Mouse (Mus musculus) thymus, postnatal 14 days (tissue): Measurements from ENCODE around the gene Wnk4.

ENCODE experiments used
- DNase-seq: peaks from one replicate; pipeline ENCODE4 v3.0.0; 2021

Wnk4 gene

DNA sequence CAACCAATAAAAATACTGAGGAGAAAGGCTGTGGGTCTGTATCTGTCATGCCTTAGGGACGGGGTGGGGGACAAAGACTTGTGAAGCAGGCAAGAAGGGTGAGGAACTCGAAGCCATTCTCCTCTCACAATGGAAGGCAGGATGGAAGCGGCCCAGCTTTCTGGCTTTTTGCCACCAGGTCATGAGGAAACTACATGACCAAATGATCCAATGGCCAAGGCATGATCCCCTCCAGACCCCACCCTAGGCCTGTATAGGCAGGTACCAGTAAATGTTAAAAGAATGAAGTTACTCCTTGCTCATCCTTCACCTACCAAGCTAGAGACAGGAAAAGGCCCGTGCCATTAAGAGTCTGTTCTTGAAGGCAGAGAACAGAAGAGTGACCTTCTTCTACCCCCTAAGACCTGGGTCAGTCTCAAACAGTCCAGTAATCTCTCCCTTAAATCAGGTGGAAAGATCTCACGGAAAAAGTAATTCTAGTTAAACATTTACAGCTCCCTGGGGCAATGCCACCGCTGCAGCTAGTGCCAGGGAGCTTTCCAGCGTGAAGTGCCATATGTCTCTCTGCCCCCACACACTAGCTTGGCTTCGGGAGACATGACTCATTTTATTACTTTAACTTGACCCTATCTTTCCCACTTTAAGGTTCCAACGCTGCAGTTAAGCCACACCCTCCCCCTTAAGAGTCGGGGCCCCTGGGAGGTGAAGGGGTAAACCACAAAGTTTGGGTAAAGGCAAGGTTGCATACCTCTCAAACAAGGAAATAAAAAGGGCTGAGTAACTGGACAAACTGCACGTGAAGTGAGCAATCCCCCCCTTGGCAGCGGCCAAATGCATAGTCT is 17.2 kb downstream of the Wnk4 start:
- DNase-seq, result no peak

DNA sequence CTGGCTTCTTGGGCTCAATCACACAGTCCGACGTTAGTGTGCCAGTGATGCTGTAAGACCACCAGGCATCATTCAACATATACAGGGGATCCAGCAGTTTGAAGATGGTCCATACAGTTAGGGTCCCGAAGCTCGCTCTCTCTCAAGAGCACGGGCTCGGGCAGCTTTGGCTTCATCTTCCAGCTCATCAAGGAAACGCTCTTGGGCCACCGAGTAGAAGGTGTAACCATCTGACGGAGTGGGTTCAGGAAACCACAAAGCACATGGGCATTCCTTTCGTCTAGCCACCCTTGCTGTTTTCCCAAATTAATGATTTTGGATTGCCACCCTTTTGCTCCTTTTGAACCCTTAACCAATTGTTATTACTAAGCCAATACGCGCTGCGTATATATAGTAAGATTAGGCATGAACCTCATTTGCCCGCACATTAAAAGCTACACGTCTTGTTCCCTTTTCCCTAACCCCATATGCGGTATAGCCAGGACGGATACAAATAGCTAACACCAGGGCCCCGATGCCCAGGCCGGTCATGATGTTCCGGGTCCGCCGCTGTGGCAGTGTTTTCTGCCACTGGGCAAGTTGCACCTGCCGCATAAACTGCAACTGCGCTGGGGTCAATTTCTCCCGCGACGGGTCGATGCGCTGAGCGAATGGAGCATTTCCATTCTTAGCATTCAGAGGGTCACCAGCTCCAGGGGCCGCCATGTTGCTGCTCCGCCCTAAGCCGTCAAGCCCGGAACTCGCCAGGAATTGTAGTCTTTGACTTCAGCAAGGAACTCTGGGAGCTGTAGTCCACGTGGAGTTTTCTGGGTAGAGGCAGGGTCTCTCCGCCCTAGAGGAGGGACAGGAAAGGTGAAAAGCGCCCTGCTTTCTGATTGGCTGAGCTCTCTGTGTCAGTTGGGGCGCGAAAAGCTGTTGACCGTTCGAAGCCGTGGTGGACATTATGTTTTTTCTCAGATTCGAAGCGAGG is 18.1 kb downstream of the Wnk4 start, which contains the start of the genes Cntd1 and Coa3:
Cntd1 (plus strand) TSS at position 790 of the 970 bp plus-strand sequence.
Coa3 (minus strand) TSS at position 892 of the 970 bp plus-strand sequence.
- peak; percentile 90 for DNase-seq

DNA sequence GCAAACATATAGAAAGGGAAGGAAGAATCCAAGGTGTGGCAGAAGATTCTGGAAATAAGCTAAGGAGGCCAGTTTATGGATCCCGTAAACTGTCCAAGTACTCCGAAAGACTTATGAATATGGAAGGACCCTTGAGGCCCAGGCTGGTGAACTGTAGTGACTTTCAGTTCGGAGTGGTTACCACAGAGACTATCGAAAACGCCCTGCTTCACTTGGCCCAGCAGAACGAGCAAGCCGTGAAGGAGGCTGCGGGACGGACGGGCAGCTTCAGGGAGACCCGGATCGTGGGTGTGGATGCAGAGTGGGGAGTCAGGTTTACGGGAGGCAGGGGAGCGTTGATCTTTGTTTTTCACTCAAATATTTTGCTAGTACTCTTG is 18.8 kb downstream of the Wnk4 start:
- peak; percentile 26 for DNase-seq

DNA sequence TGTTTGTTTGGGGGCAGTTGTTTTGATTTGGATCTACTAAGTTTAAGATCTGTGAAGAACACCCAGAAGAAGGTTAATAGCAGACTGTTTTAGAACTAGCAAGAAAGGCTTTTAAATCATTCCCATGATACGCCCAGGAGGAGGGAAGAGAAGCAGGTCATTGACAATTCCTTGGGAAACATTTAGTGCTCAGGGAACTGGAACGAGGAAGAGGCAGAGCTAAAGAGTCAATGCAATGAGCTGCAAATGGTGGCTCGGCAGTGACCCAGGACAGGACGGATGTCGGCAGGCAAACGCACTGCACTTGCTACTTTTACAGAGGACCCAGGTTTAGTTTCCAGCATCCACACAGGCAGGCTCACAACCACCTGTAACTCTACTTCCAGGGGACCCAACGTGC is 20.5 kb downstream of the Wnk4 start:
- DNase-seq, result no peak

DNA sequence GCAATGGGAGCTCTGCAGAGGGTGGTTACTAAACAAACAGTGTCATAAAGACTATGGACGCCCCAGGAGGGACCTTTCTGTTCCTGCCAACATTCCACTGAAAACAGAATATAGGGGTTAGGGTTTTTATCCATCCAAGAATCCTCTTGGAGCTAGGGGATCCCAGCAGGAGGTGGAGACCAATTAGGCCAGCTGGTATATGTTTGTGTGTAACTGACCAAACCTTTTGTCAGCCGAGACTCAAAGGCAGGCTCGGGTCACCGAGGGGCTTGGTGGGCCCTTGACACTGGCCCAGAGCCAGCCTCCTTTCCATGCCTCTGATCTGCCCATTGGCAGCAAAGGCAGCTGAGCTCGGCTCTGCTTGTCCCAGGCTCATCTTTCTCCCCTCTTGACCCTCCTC is 22.5 kb downstream of the Wnk4 start:
- DNase-seq, result no peak

DNA sequence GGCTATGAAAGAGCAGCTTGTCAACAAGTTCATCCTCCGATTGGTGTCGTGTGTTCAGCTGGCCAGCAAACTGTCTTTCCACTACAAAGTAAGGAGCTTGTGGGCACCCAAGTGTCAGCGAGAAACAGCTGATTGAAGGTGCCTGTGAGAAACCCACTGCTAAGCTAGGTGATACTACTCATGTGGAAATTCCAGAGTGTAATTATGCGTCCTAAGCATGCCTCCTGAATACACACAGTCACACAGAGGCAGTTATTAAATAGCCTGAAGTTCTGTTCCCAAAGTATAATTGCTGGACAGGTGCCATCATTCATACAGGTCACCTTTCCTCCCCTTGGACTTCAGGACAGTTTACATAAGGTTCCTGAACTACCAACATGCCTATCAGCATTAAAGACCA is 23.4 kb downstream of the Wnk4 start:
- DNase-seq, result no peak

DNA sequence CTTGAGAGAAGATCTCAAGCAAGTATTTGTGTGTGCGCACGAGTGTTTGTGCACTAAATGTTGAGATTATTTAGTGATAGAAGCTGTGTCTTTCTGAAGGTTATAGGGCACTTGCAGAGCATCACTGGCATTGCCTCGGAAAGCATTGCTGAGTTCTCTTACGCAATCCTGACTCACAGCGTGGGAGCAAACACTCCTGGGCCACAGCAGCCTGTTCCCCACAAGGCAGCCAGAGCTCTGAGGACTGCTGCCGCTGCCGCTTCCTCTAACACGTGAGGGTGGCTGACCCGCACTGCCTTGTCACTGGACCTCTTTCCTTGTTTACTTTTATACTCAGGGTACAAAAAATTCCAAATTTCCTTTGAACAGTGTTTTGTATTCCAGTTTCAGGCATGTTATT is 26.9 kb downstream of the Wnk4 start:
- no peak for DNase-seq

DNA sequence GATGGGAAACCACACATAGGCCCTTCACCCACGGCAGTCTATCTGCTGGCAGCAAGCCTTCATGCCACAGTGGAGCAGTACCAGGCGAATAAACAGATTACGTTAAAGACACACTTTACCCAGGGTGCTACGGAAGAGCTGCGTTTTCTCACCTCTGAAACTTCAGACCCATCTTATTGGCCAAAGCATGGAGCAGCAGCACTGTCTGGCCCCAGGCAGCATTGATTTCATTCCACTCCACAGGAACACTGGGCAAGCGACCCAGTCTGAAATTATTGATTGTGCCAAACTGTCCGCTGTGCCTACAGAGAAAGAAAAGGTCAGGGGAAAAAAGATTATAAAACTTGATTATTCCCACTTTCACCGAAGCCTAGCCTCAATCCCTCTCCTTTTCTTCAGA is 30.9 kb downstream of the Wnk4 start:
- DNase-seq, result no peak

DNA sequence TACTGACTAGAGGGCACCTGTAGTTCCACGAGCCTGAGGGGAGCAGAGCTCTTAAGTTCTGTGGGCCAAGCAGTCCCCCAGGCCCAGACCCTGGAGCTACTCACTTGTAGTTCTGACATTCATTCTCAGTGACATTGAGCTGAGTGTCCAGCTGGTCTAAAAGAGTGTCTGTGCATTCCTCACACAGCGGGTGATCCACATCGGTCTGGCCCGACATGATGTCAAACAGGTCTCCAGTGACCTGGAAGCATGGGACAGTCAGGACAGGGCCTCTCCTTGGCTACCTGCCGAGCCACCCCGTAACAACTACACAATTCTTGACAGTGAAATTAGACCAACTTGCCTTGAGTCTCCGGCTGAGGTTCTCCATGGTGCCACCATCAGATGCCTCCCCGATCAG is 34.8 kb downstream of the Wnk4 start:
- DNase-seq, result no peak

DNA sequence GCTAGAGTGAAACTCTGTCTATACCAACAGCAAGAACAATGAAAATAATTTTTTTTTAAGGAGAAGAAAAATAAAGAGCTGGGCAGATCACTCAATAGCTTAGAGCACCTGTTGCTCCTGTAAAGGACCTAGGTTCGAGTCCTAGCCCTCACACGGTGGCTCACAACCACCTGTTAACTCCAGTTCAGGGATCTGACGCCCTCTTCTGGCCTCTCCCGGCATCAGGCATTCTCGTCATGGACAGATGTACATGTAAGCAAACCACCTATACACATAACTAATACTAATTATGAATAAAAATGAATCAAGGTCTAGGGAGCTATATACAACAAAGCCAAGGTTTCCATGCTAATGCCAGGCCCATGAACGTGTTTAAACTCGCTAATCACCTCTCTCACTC is 40.5 kb downstream of the Wnk4 start:
- no peak for DNase-seq

DNA sequence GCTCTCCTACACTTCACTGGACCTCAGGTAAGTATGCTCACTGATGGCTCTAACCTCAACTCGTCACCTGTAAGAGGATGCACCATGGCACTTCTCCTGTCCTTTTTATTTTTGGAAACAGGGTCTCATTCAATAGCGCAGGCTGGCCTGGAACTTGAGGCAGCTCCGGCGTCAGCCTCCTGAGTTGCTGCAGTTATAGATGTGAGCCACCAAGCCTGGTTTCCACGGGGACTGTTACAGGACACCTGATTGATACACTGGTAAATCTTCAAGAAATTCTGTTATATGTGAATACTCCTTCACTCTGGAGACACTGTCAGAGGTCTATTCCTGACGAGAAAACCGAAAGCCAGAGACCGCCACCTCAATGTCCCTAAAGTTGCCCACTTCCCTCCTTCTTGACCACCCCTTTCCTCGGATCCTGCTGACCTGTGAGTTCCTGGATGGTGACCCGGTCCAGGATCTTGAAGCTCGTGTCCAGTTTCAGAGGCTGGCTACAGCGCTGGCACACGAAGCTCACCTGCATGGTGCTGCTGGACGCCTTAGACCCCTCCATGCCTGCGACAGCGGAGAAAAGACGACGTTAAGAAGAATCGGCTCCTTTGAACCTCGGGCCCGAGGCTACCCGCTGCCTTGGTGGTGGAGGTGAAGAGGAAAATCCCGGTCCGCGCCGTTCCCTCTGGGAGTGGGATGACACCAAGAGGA is 41.1 kb downstream of the Wnk4 start:
- no peak for DNase-seq

DNA sequence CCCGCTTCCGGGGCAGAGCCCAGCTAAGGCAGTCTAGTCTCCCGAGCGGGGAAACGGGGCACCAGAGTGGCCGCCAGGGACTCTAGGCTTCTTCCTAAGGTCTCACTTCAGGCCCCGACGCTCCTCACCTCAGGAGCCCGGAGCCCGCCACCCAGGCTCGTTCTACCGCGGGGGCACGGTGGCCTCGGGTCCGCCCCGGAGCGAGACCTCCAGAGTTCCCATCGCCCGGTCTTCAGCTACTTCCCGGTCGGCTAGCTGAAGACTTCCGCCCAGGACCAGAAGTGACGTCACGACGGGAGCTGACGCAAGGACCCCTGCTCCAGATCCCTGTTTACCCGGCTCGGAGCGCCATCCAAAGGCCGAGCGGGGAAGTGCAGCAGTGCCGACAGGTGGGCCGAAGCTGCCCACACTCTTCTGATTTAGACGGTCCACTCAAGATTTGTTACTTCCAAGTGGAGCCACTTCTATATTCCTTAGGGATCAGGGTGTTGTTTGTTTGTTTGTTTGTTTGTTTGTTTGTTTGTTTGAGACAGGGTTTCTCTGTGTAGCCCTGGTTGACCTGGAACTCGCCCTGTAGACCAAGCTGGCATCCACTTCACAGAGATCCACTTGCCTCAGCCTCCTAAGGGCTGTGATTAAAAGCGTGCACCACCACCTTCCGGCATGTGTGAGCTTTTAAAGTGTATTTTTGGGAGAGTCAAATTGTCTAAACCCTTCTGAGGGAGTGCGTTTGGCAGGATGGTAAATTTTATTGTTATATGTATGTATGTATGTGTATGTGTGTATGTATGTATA is 41.8 kb downstream of the Wnk4 start, which contains the start of gene Becn1:
Becn1 (minus strand) TSS at position 283 of the 795 bp plus-strand sequence.
- DNase-seq, result peak; percentile 95

DNA sequence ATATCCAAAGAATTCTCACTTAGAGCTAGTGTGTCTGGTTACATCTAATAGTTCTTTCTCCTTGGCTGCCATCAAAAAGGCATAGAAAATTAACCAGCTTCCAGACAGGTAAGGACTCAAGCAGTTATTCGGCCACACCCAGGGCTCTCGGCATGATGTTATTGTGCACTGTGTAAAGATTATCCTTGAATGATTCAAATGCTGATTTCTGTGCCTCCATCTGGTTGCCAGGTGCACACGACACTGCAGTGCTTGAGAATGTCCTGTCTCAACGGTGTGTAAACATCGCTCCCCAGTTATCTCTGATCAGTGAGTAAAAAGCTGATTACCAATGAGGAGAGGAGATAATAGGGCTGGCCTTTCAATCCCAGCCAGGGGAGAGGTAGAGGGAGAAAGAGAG is 47.4 kb downstream of the Wnk4 start:
- no peak for DNase-seq

DNA sequence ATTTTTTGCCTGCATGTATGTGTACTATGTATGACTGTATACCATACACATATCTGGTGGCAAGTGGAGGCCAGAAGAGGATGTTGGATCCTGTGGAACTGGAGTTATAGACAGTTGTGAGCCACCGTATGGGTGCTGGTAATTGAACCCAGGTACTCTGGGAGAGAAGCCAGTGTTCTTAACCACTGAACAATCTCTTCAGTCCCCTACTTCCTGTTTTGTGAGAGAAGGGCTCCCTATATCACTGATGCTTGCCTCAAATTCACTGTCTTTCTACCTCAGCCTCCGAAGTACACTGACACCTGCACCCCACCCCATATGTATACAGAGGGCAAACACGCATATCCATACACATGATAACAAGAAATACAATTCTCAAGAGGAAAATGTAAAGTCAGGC is 50.7 kb downstream of the Wnk4 start:
- no peak for DNase-seq

DNA sequence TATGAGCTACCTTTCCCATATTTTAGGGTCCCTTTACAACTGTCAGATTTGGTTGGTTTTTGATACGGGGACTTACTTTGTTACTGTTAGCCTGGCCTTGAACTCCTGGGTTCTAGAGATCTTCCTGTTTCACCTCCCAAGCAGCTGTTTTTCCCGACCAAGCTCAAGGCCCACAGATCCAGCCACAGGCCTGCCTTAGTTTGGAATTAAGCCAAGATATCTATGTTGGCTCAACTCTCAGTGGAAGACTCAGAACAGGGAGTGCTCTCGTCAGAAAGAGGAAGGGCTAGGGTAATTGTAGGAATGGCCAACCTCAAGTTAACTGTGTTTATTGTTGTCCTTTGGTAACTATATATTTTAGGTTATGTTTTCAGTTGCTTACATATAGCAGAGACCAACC is 51.8 kb downstream of the Wnk4 start:
- DNase-seq, result no peak

DNA sequence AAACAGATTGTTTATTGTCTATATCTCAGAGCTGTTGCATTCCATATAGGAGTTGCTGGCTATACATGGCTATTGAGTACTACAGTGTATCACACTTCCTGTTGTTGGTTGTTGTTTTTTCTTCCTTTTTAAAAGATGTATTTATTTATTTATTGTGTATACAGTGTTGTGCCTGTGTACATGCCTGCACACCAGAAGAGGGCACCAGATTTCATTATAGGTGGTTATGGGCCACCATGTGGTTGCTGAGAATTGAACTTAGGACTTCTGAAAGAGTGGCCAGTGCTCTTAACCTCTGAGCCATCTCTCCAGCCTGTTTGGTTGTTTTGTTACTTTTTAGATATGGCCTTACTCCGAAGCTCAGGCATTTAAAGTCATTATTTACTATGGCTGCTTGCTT is 54.2 kb downstream of the Wnk4 start:
- no peak for DNase-seq

DNA sequence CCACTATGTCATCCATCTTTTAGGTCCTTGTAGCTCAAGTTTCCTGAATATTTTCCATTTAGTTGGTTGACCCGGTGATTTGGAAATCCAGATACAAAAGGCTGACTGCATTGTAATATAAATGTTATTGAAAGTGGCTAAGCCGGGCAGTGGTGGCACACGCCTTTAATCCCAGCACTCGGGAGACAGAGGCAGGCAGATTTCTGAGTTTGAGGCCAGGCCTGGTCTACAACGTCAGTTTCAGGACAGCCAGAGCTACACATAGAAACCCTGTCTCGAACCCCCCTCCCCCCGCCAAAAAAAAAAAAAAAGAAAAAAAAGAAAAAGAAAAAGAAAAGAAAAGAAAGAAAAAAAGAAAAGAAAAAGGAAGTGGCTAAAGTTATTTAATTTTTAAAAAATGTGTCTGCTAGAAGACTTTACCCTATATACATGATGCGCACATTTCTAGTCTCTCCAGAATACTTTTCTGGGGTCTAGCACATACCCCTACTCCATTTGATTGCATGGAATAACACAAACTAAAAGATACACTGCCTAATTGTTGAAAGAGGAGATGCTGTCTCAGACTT is 54.8 kb downstream of the Wnk4 start:
- DNase-seq, result no peak

DNA sequence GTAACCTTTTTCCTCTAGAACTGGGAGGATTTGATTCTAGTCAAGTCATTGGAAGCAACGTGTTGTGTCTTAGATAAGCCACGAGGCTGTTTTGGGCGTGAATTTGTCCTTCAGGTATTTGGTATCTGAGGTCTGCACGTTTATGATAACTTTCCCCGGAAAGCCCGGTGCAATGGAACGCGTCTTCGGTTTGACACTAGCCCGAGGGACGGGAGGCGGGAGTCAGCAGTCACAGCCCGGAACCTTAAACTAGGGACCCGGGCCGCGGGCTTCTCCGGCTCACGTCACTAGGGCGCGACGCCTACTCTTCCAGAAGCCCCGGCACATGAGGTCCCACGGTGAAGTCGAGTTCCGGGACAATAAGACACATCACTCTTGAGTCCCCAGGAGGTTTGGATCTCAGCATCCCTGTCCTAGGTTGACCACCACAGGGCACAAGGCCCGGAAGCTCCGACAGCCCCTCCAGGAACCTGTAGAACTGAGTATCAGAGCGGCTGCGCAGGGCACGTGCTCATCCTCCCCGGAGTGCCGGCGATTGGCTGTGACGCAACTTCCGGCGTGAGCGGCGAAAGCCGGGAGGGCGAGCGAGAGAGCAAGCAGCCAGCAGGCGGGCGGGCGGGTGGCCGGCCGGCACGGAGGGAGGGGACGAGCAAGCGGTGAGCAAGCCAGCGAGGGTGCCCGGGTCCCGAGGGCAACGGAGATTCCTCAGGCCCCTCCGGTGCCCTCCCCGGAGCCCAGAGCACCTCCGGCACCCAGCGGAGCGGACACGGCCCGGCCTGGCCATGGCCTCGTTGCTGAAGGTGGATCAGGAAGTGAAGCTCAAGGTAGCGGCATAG is 55.5 kb downstream of the Wnk4 start, which contains the start of gene Psme3:
Psme3 (plus strand) TSS at position 549 of the 836 bp plus-strand sequence.
- peak; percentile 92 for DNase-seq

DNA sequence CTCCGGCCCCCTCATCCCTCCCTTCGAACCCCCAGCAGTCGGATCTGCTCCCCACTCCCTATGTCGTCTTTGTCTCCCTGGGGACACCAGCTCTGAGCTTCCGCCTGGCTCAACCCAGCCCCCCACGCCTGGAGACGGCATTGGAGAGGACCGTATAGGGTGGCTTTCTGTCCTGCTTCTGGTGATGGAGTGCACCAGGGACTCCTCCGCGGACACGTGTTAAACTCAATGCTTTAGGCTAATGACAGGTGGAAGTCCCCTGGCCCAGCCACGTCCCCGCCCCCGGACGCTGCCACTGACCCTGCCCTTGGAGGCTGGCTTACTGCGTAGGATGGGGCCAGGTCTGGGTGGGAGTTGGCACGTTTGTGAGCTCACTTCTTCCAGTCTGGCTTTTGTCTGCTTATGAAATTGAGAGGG is 56.1 kb downstream of the Wnk4 start:
- DNase-seq, result no peak

DNA sequence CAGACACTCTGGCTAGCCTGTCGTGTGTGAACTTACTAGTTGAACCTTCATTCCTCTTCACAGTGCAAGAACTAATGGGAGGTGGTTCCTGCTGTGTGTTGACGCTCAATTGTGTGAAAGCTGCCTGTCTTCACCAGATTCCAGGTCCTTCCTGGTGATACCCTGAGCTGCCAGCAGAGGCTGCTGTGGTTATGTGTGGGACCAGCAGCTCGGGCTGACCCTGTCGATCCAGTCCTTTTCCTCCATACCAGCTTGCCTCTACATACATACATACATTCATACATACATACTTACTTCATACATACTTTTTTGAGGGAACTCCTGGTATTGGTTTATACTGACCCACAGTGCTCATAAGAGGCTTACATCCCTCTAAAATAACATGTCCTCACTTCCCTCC is 63.2 kb downstream of the Wnk4 start:
- peak; percentile 62 for DNase-seq

DNA sequence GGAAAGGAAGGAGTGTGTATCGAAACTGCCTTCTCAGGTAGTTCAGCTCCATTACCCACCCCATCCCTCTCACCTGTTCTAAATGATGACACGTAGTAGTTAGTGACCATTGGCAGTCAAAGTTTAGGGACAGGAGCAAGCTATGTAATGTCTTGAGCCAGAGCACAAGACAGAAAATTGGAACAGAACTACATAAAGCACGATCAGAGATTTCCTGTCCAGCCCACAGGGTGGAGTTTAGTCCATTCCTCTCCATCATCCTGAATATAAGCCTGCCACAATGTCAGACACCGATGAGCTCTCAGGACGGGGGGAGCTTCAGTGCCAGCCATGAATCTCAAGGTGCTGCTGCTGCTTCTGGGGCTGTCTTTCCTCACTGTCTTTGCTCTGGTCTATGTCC is 64.4 kb downstream of the Wnk4 start, which contains the start of gene Aoc2:
Aoc2 (plus strand) TSS at position 301 of the 400 bp plus-strand sequence.
- DNase-seq, result no peak
